Mouse (Mus musculus) E14TG2a.4 (cell line): Measurements from ENCODE around the gene Rgs3.

Experiments used
- CTCF ChIP-seq: conservative IDR thresholded peaks from 2 replicates; pipeline ENCODE4 v1.5.1; 2014; ENCODE audit warnings: low read length
- NANOG ChIP-seq: IDR thresholded peaks from 2 replicates; pipeline ENCODE4 v1.6.1; 2014; ENCODE audit warnings: borderline replicate concordance, low read length, mixed read lengths

GRCm38 (mm10) chr4:62674031-62674995 is 114.7 kb downstream of the Rgs3 start:
- TF ChIP-seq CTCF (no peak), NANOG (no peak)
